Mouse (Mus musculus): Measurements from ENCODE around the gene Lamp2.
"Not testable (repeated sequence)": the region's sequence is repeated elsewhere in the genome, so short reads cannot be mapped to it uniquely, and the experiment has no call there.

DNA sequence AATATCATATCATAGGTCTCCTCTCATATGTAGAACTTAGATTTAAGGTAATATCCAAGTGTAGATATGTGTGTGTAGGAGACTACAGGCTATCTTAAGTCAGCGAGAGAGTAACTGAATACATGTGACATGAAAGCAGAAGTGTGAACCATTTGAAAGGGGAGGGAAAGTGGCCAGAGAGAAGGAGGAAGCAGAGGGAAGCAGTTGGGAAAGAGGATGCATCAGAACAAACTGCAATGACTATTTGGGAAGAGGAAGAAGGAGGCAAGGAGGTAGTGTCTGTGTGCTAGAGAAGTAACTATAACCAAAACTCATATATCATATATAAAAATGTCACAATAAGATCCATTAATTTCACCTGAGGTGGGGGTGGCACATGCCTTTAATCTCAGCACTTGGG is 83.1 kb downstream of the Lamp2 start:
- TF ChIP-seq CTCF (IDR thresholded peaks at IDR 0.05; ENCODE audit: control insufficient read depth, insufficient read depth, low read length); POLR2A (IDR thresholded peaks at IDR 0.05; ENCODE audit: borderline replicate concordance, control insufficient read depth, low read depth, low read length): not testable (repeated sequence)
